8 mouse cellular contexts compared by ENCODE assay signal in genomic region chr6:88898534-88899048, GRCm38 (mm10). TPM values are rescaled to one million over a fixed set of nuclear protein-coding genes. Genes with fewer than 3 reads are reported as not detected.
DNase-seq lines count a peak whose midpoint lies in the region; ATAC-seq lines count a peak whose summit lies in the region.

Gene Mcm2, minus strand, starts transcription at chr6:88898780.

- peaks cover 65% of the 10 kb centered on the region for H3K79me2 ChIP-seq in macrophage (ENCODE audit: inconsistent target)

- peak; percentile 88 for DNase-seq in WW6 (ENCODE audit: low read depth, low spot score)
- peak; percentile 79 to 93 for DNase-seq in cerebellum, postnatal 4 days (ENCODE audit: low spot score in 2 of 2)
- peak; percentile 94 for DNase-seq in gastrocnemius, adult 18-20 months (ENCODE audit: low spot score)
- DNase-seq in left cerebral cortex, adult 18-20 months (ENCODE audit: low spot score in 2 of 2) = peak; percentile 91 to 92
- DNase-seq in right cerebral cortex, adult 18-20 months = peak; percentile 93
- DNase-seq in urinary bladder, postnatal 10 days (ENCODE audit: low spot score) = peak; percentile 84

- peak; percentile 77 for ATAC-seq in hindbrain, embryonic 16.5 days

- H3K27me3 ChIP-seq in hindbrain, embryonic 16.5 days (replicated peaks; ENCODE audit: control insufficient read depth, insufficient read depth, low read length) = no peaks in the 10 kb centered on the region

- no peaks in the 10 kb centered on the region for H3K9me3 ChIP-seq in hindbrain, embryonic 16.5 days (ENCODE audit: control insufficient read depth, low read length)

- H3K4me3 ChIP-seq in hindbrain, embryonic 16.5 days (ENCODE audit: low read length) = peak within 1 kb of the TSS; percentile 63
- H3K4me3 ChIP-seq in macrophage (ENCODE audit: inconsistent target) = peak within 1 kb of the TSS; percentile 90

- peak within 1 kb of the TSS; percentile 72 for H3K9ac ChIP-seq in hindbrain, embryonic 16.5 days (ENCODE audit: low read depth, low read length)

- H3K4me2 ChIP-seq in hindbrain, embryonic 16.5 days (ENCODE audit: low read length) = peak within 1 kb of the TSS; percentile 96

- WGBS in hindbrain, embryonic 16.5 days = 0% methylated on average over 33 of the region's 33 CpGs
- WGBS in macrophage (ENCODE audit: missing documents) = under 1% methylated on average over 33 of the region's 33 CpGs

- peak within 1 kb of the TSS; percentile 69 for H3K27ac ChIP-seq in hindbrain, embryonic 16.5 days (ENCODE audit: low read depth, low read length)
- H3K27ac ChIP-seq in macrophage = peak within 1 kb of the TSS; percentile 70

- no peaks in the 10 kb centered on the region for H3K36me3 ChIP-seq in hindbrain, embryonic 16.5 days (ENCODE audit: control insufficient read depth, insufficient read depth, low read length)
- H3K36me3 ChIP-seq in macrophage (ENCODE audit: inconsistent target) = no peaks in the 10 kb centered on the region

- H3K4me1 ChIP-seq in hindbrain, embryonic 16.5 days (ENCODE audit: control insufficient read depth, insufficient read depth, low read depth, low read length) = peaks cover 18% of the 10 kb centered on the region

RNA-seq across cellular contexts. Expression of gene Mcm2, which starts in this region (rescaled TPM):
- total RNA-seq in gastrocnemius, adult 18-20 months (2021) = 1 to 10 TPM; 6.1 to 6.4 TPM
- 27.3 and 35.0 TPM in 2 replicates for polyA plus RNA-seq in hindbrain, embryonic 16.5 days (2015; fragmentation: Nextera tagmentation; extraction: Ambion mirVana)
- total RNA-seq in left cerebral cortex, adult 18-20 months (2021) = 1 to 10 TPM; 3.7 to 6.8 TPM
- total RNA-seq in macrophage (2018; cell fraction: chromatin; rRNA removed) = 10 to 100 TPM in 14 of 26 experiments, 1 to 10 TPM in 12; 1.5 to 28.4 (median 11.7) TPM
- total RNA-seq in macrophage (2018; cell fraction: cytosol; rRNA removed) = 10 to 100 TPM in 20 of 26 experiments, 1 to 10 TPM in 6; 8.0 to 18.1 (median 12.9) TPM
- 10 to 100 TPM in 10 of 26 experiments, 1 to 10 TPM in 16; 3.3 to 75.8 (median 9.0) TPM for total RNA-seq in macrophage (2018; cell fraction: nucleus; rRNA removed)
- polyA plus RNA-seq in macrophage (2018) = 7.5 to 84.8 TPM (median 17.8 TPM) in 3 replicates

Comparison
In these comparisons a context has a peak if more than half of its experiments do, and no peak if none do; other contexts are left out.
1. Peak in every context shown above with its lines: DNase-seq, ATAC-seq, H3K4me3 ChIP-seq and H3K27ac ChIP-seq.